Comparison of ENCODE assay signal across 22 mouse cellular contexts in the genomic region with DNA sequence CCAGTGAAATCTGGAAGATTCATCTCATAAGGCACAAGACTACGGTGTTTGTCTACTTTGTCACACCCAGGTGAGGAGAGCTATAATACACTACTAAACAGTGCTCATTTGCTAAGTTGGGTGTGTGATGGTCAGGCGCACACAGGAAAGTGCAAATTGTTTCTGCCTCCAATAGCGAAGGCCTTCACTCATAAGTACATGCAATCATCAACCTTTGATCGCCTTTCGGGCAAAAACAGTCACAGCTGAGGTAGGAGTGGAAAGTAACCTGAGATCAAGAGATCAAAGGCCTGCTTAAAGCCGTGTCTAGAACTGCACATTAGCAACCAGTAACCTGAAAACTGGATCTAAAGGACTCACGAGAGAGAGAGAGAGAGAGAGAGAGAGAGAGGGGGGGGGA.
"Had no signal": no experiment of that assay in that cellular context is flagged by ENCODE, and none has a peak within 500 bp of the region (broad histone marks: within the 10 kb centered on the region; RNA-seq: fewer than 3 reads in every experiment).

No protein-coding gene starts in this region.

- H3K9ac ChIP-seq: limb, embryonic 13.5 days; liver, embryonic 12.5 days; liver, embryonic 15.5 days; lung, embryonic 15.5 days; midbrain, embryonic 13.5 days; neural tube, embryonic 13.5 days had no signal

- H3K36me3 ChIP-seq: limb, embryonic 10.5 days; limb, embryonic 13.5 days; liver, embryonic 12.5 days; liver, embryonic 15.5 days; lung, embryonic 15.5 days; midbrain, embryonic 10.5 days; midbrain, embryonic 13.5 days; neural tube, embryonic 13.5 days had no signal

- H3K27ac ChIP-seq: layer of hippocampus, adult 2 months; limb, embryonic 10.5 days; limb, embryonic 13.5 days; liver, embryonic 12.5 days; liver, embryonic 15.5 days; lung, embryonic 15.5 days; midbrain, embryonic 10.5 days; midbrain, embryonic 13.5 days; neural tube, embryonic 13.5 days had no signal

- H3K4me3 ChIP-seq: layer of hippocampus, adult 2 months; limb, embryonic 10.5 days; limb, embryonic 13.5 days; liver, embryonic 12.5 days; liver, embryonic 15.5 days; lung, embryonic 15.5 days; megakaryocyte, embryonic 14.5 days; midbrain, embryonic 10.5 days; midbrain, embryonic 13.5 days; myocyte; neural tube, embryonic 13.5 days had no signal

- H3K4me1 ChIP-seq: limb, embryonic 13.5 days; liver, embryonic 12.5 days; liver, embryonic 15.5 days; lung, embryonic 15.5 days; megakaryocyte, embryonic 14.5 days; neural tube, embryonic 13.5 days had no signal

- H3K4me2 ChIP-seq: limb, embryonic 13.5 days; liver, embryonic 12.5 days; liver, embryonic 15.5 days; lung, embryonic 15.5 days; midbrain, embryonic 13.5 days; neural tube, embryonic 13.5 days had no signal

- H3K27me3 ChIP-seq: limb, embryonic 13.5 days; liver, embryonic 12.5 days; liver, embryonic 15.5 days; lung, embryonic 15.5 days; megakaryocyte, embryonic 14.5 days; midbrain, embryonic 13.5 days; neural tube, embryonic 13.5 days had no signal

- H3K9me3 ChIP-seq: limb, embryonic 10.5 days; limb, embryonic 13.5 days; liver, embryonic 12.5 days; liver, embryonic 15.5 days; lung, embryonic 15.5 days; midbrain, embryonic 10.5 days; midbrain, embryonic 13.5 days; neural tube, embryonic 13.5 days had no signal

- ATAC-seq: liver, embryonic 12.5 days; midbrain, embryonic 13.5 days; midbrain, embryonic 16.5 days had no signal

- DNase-seq: kidney, postnatal 25 days; layer of hippocampus, adult 9-11 months; liver; lung, adult 18-20 months; lung, postnatal 10 days; lung, postnatal 36 days; retina, postnatal 1 day; right cerebral cortex, postnatal 25 days; thymus, adult 18-20 months; thymus, postnatal 36 days had no signal
